In genomic region chr16:9121581-9121980, GRCm38 (mm10) we compare ENCODE assay signal across 25 mouse cellular contexts.
DNase-seq lines count a peak whose midpoint lies in the region; ATAC-seq lines count a peak whose summit lies in the region.
"Had no signal": no experiment of that assay in that cellular context is flagged by ENCODE, and none has a peak within 500 bp of the region (broad histone marks: within the 10 kb centered on the region; RNA-seq: fewer than 3 reads in every experiment).

No protein-coding gene starts in this region.

- H3K27me3 ChIP-seq in heart, embryonic 11.5 days (ENCODE audit: control insufficient read depth, insufficient read depth, low read length) = no peaks in the 10 kb centered on the region
- H3K27me3 ChIP-seq: CH12.LX; embryonic facial prominence, embryonic 12.5 days; forebrain, embryonic 13.5 days; forebrain, embryonic 15.5 days; Patski had no signal

- no peak overlapping the region for H3K27ac ChIP-seq in heart, embryonic 11.5 days (ENCODE audit: low read depth, low read length)
- H3K27ac ChIP-seq: embryonic facial prominence, embryonic 10.5 days; embryonic facial prominence, embryonic 12.5 days; forebrain, embryonic 13.5 days; forebrain, embryonic 15.5 days had no signal

- H3K4me1 ChIP-seq in heart, embryonic 11.5 days (ENCODE audit: control insufficient read depth, insufficient read depth, low read length) = no peaks in the 10 kb centered on the region
- H3K4me1 ChIP-seq: forebrain, embryonic 13.5 days; forebrain, embryonic 15.5 days had no signal

- H3K36me3 ChIP-seq in heart, embryonic 11.5 days (ENCODE audit: control insufficient read depth, insufficient read depth, low read length) = no peaks in the 10 kb centered on the region
- H3K36me3 ChIP-seq: embryonic facial prominence, embryonic 10.5 days; embryonic facial prominence, embryonic 12.5 days; forebrain, embryonic 15.5 days; G1E had no signal

- no peak overlapping the region for H3K4me3 ChIP-seq in heart, embryonic 11.5 days (ENCODE audit: low read depth, low read length)
- H3K4me3 ChIP-seq: embryonic facial prominence, embryonic 10.5 days; embryonic facial prominence, embryonic 12.5 days; forebrain, embryonic 13.5 days; forebrain, embryonic 15.5 days had no signal

- ATAC-seq in heart, embryonic 11.5 days (replicated peaks; ENCODE audit: insufficient number of reproducible peaks, low FRiP score, low TSS enrichment) = no peak
- ATAC-seq: activated CD4-positive, CD25-positive, alpha-beta regulatory T cell, adult 4 months; CD4-positive, CD25-positive, alpha-beta regulatory T cell, adult 4 months; forebrain, embryonic 13.5 days; forebrain, embryonic 15.5 days; forebrain, postnatal 0 days; Patski had no signal

- H3K4me2 ChIP-seq in heart, embryonic 11.5 days = no peak overlapping the region
- H3K4me2 ChIP-seq: embryonic facial prominence, embryonic 12.5 days; forebrain, embryonic 13.5 days; forebrain, embryonic 15.5 days had no signal

- WGBS in heart, embryonic 11.5 days (ENCODE audit: insufficient replicate concordance) = 73% methylated on average over 2 of the region's 2 CpGs

- no peak overlapping the region for H3K9ac ChIP-seq in heart, embryonic 11.5 days (ENCODE audit: low read depth, low read length)
- H3K9ac ChIP-seq: embryonic facial prominence, embryonic 12.5 days; forebrain, embryonic 13.5 days; forebrain, embryonic 15.5 days; forebrain, postnatal 0 days had no signal

- H3K9me3 ChIP-seq in heart, embryonic 11.5 days (replicated peaks; ENCODE audit: control insufficient read depth, low read length) = no peaks in the 10 kb centered on the region
- H3K9me3 ChIP-seq: embryonic facial prominence, embryonic 10.5 days; embryonic facial prominence, embryonic 12.5 days; forebrain, embryonic 13.5 days; forebrain, embryonic 15.5 days; G1E had no signal

- peak; percentile 29 for DNase-seq in heart, adult 11 months
- DNase-seq in ES-CJ7 (ENCODE audit: low read depth, low spot score) (peak; percentile 62), R1 (ENCODE audit: low read depth, low spot score) (peak; percentile 76)
- DNase-seq in thymus, postnatal 25 days = no peak
- DNase-seq in adrenal gland, adult (ENCODE audit: inconsistent age in 2 of 2, low spot score in 1 of 2) = no peak
- DNase-seq: adrenal gland, adult 2 months; adrenal gland, postnatal 10 days; adrenal gland, postnatal 25 days; B cell, adult 2 months; cerebellum, adult 11 months; cerebellum, adult 2 months; cerebellum, adult 9-10 months; cerebellum, postnatal 10 days; cerebellum, postnatal 25 days; forebrain, postnatal 0 days had no signal

Comparison
In these comparisons a context has a peak if more than half of its experiments do, and no peak if none do; other contexts are left out.
1. DNase-seq: peak in heart, adult 11 months (single experiment), ES-CJ7 (single experiment) and R1 (single experiment); none in thymus, postnatal 25 days (single experiment) and adrenal gland, adult (0 of 2).